Mouse (Mus musculus): ENCODE measurements around the gene Celf5. TPM values are rescaled to one million over a fixed set of nuclear protein-coding genes. Genes with fewer than 3 reads are reported as not detected.

Celf5 gene
- total RNA-seq, 2 experiments from 2014 or later = not detected

Other genes with a start within 250 kb of the Celf5 start
- gene Zfr2, start 249.6 kb downstream of the Celf5 start, total RNA-seq (2015; ENCODE audit: low replicate concordance) = not detected in 2 replicates
- gene Zfr2, start 249.6 kb downstream of the Celf5 start, total RNA-seq (2017; ENCODE audit: low replicate concordance) = not detected in 2 replicates
- 1.7 and 2.2 TPM in 2 replicates for gene Matk, start 229.8 kb downstream of the Celf5 start, total RNA-seq (2015; ENCODE audit: low replicate concordance)
- gene Matk, start 229.8 kb downstream of the Celf5 start, total RNA-seq (2017; ENCODE audit: low replicate concordance) = 1.5 and 1.7 TPM in 2 replicates
- 35.2 and 37.5 TPM in 2 replicates for gene Mrpl54, start 215.8 kb downstream of the Celf5 start, total RNA-seq (2015; ENCODE audit: low replicate concordance)
- 20.0 and 23.0 TPM in 2 replicates for gene Mrpl54, start 215.8 kb downstream of the Celf5 start, total RNA-seq (2017; ENCODE audit: low replicate concordance)
- gene Apba3, start 215.7 kb downstream of the Celf5 start, total RNA-seq (2015; ENCODE audit: low replicate concordance) = not detected in 2 replicates
- 14.0 TPM in 1 of 2 replicates, not detected in the other for gene Apba3, start 215.7 kb downstream of the Celf5 start, total RNA-seq (2017; ENCODE audit: low replicate concordance)
- gene Tjp3, start 191.1 kb downstream of the Celf5 start, total RNA-seq (2015; ENCODE audit: low replicate concordance) = 3.2 TPM in 1 of 2 replicates, not detected in the other
- gene Tjp3, start 191.1 kb downstream of the Celf5 start, total RNA-seq (2017; ENCODE audit: low replicate concordance) = 0.23 TPM in 1 of 2 replicates, not detected in the other
- 13.0 and 15.1 TPM in 2 replicates for gene Pip5k1c, start 189.7 kb downstream of the Celf5 start, total RNA-seq (2015; ENCODE audit: low replicate concordance)
- 9.9 and 14.7 TPM in 2 replicates for gene Pip5k1c, start 189.7 kb downstream of the Celf5 start, total RNA-seq (2017; ENCODE audit: low replicate concordance)
- gene Cactin, start 161.6 kb downstream of the Celf5 start, total RNA-seq (2015; ENCODE audit: low replicate concordance) = 8.3 and 10.5 TPM in 2 replicates
- gene Cactin, start 161.6 kb downstream of the Celf5 start, total RNA-seq (2017; ENCODE audit: low replicate concordance) = 24.7 and 47.1 TPM in 2 replicates
- not detected in 2 replicates for gene Tbxa2r, start 154.0 kb downstream of the Celf5 start, total RNA-seq (2015; ENCODE audit: low replicate concordance)
- 0.90 TPM in 1 of 2 replicates, not detected in the other for gene Tbxa2r, start 154.0 kb downstream of the Celf5 start, total RNA-seq (2017; ENCODE audit: low replicate concordance)
- not detected in 2 replicates for gene Gipc3, start 139.4 kb downstream of the Celf5 start, total RNA-seq (2015; ENCODE audit: low replicate concordance)
- gene Gipc3, start 139.4 kb downstream of the Celf5 start, total RNA-seq (2017; ENCODE audit: low replicate concordance) = not detected in 2 replicates
- 49.9 and 58.7 TPM in 2 replicates for gene Hmg20b, start 132.2 kb downstream of the Celf5 start, total RNA-seq (2015; ENCODE audit: low replicate concordance)
- gene Hmg20b, start 132.2 kb downstream of the Celf5 start, total RNA-seq (2017; ENCODE audit: low replicate concordance) = 18.1 and 24.4 TPM in 2 replicates
- 15.9 and 18.7 TPM in 2 replicates for gene Mfsd12, start 125.2 kb downstream of the Celf5 start, total RNA-seq (2015; ENCODE audit: low replicate concordance)
- 29.7 and 33.0 TPM in 2 replicates for gene Mfsd12, start 125.2 kb downstream of the Celf5 start, total RNA-seq (2017; ENCODE audit: low replicate concordance)
- 5.4 and 15.1 TPM in 2 replicates for gene 4930404N11Rik, start 116.9 kb downstream of the Celf5 start, total RNA-seq (2015; ENCODE audit: low replicate concordance)
- 12.3 and 14.8 TPM in 2 replicates for gene 4930404N11Rik, start 116.9 kb downstream of the Celf5 start, total RNA-seq (2017; ENCODE audit: low replicate concordance)
- 235 and 246 TPM in 2 replicates for gene Fzr1, start 104.2 kb downstream of the Celf5 start, total RNA-seq (2015; ENCODE audit: low replicate concordance)
- 247 and 266 TPM in 2 replicates for gene Fzr1, start 104.2 kb downstream of the Celf5 start, total RNA-seq (2017; ENCODE audit: low replicate concordance)
- gene Dohh, start 98.3 kb downstream of the Celf5 start, total RNA-seq (2015; ENCODE audit: low replicate concordance) = 8.8 TPM in 1 of 2 replicates, not detected in the other
- gene Dohh, start 98.3 kb downstream of the Celf5 start, total RNA-seq (2017; ENCODE audit: low replicate concordance) = 4.0 and 17.2 TPM in 2 replicates
- gene Gm48551, start 98.2 kb downstream of the Celf5 start, total RNA-seq (2015; ENCODE audit: low replicate concordance) = 2.1 and 4.3 TPM in 2 replicates
- gene Gm48551, start 98.2 kb downstream of the Celf5 start, total RNA-seq (2017; ENCODE audit: low replicate concordance) = not detected in 2 replicates
- gene Gm48552, start 93.7 kb downstream of the Celf5 start, total RNA-seq (2015; ENCODE audit: low replicate concordance) = not detected in 2 replicates
- gene Gm48552, start 93.7 kb downstream of the Celf5 start, total RNA-seq (2017; ENCODE audit: low replicate concordance) = not detected in 2 replicates
- 5.4 and 7.5 TPM in 2 replicates for gene Smim24, start 89.7 kb downstream of the Celf5 start, total RNA-seq (2015; ENCODE audit: low replicate concordance)
- 4.2 TPM in 1 of 2 replicates, not detected in the other for gene Smim24, start 89.7 kb downstream of the Celf5 start, total RNA-seq (2017; ENCODE audit: low replicate concordance)
- gene Nfic, start 27.1 kb downstream of the Celf5 start, total RNA-seq (2015; ENCODE audit: low replicate concordance) = 10.1 and 15.1 TPM in 2 replicates
- 0.45 and 0.90 TPM in 2 replicates for gene Nfic, start 27.1 kb downstream of the Celf5 start, total RNA-seq (2017; ENCODE audit: low replicate concordance)
- gene Ncln, start 13.7 kb upstream of the Celf5 start, total RNA-seq (2015; ENCODE audit: low replicate concordance) = 8.6 and 37.7 TPM in 2 replicates
- 8.7 and 27.1 TPM in 2 replicates for gene Ncln, start 13.7 kb upstream of the Celf5 start, total RNA-seq (2017; ENCODE audit: low replicate concordance)
- 2.2 and 5.4 TPM in 2 replicates for gene S1pr4, start 17.4 kb upstream of the Celf5 start, total RNA-seq (2015; ENCODE audit: low replicate concordance)
- 2.3 and 3.7 TPM in 2 replicates for gene S1pr4, start 17.4 kb upstream of the Celf5 start, total RNA-seq (2017; ENCODE audit: low replicate concordance)
- 1.4 TPM in 1 of 2 replicates, not detected in the other for gene Gna15, start 41.5 kb upstream of the Celf5 start, total RNA-seq (2015; ENCODE audit: low replicate concordance)
- 2.6 and 4.9 TPM in 2 replicates for gene Gna15, start 41.5 kb upstream of the Celf5 start, total RNA-seq (2017; ENCODE audit: low replicate concordance)
- 7.2 and 11.3 TPM in 2 replicates for gene Gna11, start 62.5 kb upstream of the Celf5 start, total RNA-seq (2015; ENCODE audit: low replicate concordance)
- gene Gna11, start 62.5 kb upstream of the Celf5 start, total RNA-seq (2017; ENCODE audit: low replicate concordance) = 8.0 and 11.0 TPM in 2 replicates
- gene Aes, start 76.8 kb upstream of the Celf5 start, total RNA-seq (2015; ENCODE audit: low replicate concordance) = 103 and 116 TPM in 2 replicates
- gene Aes, start 76.8 kb upstream of the Celf5 start, total RNA-seq (2017; ENCODE audit: low replicate concordance) = 44.2 and 47.5 TPM in 2 replicates
- gene Tle2, start 91.9 kb upstream of the Celf5 start, total RNA-seq (2015; ENCODE audit: low replicate concordance) = not detected in 2 replicates
- not detected in 2 replicates for gene Tle2, start 91.9 kb upstream of the Celf5 start, total RNA-seq (2017; ENCODE audit: low replicate concordance)
- gene Tle6, start 118.4 kb upstream of the Celf5 start, total RNA-seq (2015; ENCODE audit: low replicate concordance) = not detected in 2 replicates
- 4.1 TPM in 1 of 2 replicates, not detected in the other for gene Tle6, start 118.4 kb upstream of the Celf5 start, total RNA-seq (2017; ENCODE audit: low replicate concordance)
- 2.2 TPM in 1 of 2 replicates, not detected in the other for gene BC025920, start 123.6 kb upstream of the Celf5 start, total RNA-seq (2015; ENCODE audit: low replicate concordance)
- 1.7 and 2.4 TPM in 2 replicates for gene BC025920, start 123.6 kb upstream of the Celf5 start, total RNA-seq (2017; ENCODE audit: low replicate concordance)
- gene Sirt6, start 145.1 kb upstream of the Celf5 start, total RNA-seq (2015; ENCODE audit: low replicate concordance) = 5.4 and 7.2 TPM in 2 replicates
- gene Sirt6, start 145.1 kb upstream of the Celf5 start, total RNA-seq (2017; ENCODE audit: low replicate concordance) = 0.23 and 1.3 TPM in 2 replicates
- gene Ankrd24, start 145.8 kb upstream of the Celf5 start, total RNA-seq (2015; ENCODE audit: low replicate concordance) = not detected in 2 replicates
- not detected in 2 replicates for gene Ankrd24, start 145.8 kb upstream of the Celf5 start, total RNA-seq (2017; ENCODE audit: low replicate concordance)
- not detected in 2 replicates for gene Gm10778, start 166.3 kb upstream of the Celf5 start, total RNA-seq (2015; ENCODE audit: low replicate concordance)
- 3.0 TPM in 1 of 2 replicates, not detected in the other for gene Gm10778, start 166.3 kb upstream of the Celf5 start, total RNA-seq (2017; ENCODE audit: low replicate concordance)
- 4.3 and 7.5 TPM in 2 replicates for gene Zfp433, start 222.1 kb upstream of the Celf5 start, total RNA-seq (2015; ENCODE audit: low replicate concordance)
- gene Zfp433, start 222.1 kb upstream of the Celf5 start, total RNA-seq (2017; ENCODE audit: low replicate concordance) = 11.2 and 12.0 TPM in 2 replicates

All from erythroid progenitor cell, adult 5-6 weeks (primary cell).